Comparison of ENCODE assay signal across 8 mouse cellular contexts in the genomic region with DNA sequence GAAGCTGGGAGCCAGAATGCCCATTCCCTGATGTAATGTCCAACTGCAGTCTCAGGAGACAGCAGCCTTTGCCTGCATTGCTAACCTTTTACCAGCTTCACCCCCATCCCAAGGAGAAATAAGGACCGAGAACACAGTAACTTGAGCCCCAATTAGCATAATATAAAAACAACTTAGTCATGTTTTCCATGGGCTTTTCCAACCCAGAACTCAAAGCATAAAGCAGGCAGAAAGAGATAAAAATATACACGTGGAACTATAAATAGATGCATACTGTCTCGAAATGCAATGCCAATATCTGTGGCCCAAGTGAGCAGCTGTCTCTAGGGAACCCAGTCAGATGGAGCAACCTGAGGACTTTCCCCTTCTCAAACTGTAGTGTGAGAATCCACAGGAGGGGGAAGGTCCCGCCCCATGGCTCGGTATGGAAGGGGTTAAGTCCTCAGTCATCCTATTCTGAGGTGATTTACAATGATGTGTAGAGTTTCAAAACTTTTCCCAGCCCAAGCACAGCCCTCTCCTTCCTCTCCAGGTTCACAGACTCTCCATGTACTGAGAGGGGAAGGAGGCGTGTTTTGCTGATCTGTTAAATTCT. TPM values are rescaled to one million over a fixed set of nuclear protein-coding genes. Genes with fewer than 3 reads are reported as not detected.
DNase-seq lines count a peak whose midpoint lies in the region; ATAC-seq lines count a peak whose summit lies in the region.

Ccdc80 (plus strand) TSS at position 266 of the 595 bp plus-strand sequence.

- H3K27ac ChIP-seq in intestine, embryonic 15.5 days = peak within 1 kb of the TSS; percentile 83
- no peak within 1 kb of the TSS for H3K27ac ChIP-seq in midbrain, embryonic 16.5 days (ENCODE audit: low read length)

- peak within 1 kb of the TSS; percentile 63 for H3K9ac ChIP-seq in intestine, embryonic 15.5 days
- H3K9ac ChIP-seq in midbrain, embryonic 16.5 days (ENCODE audit: low read depth, low read length) = peak within 1 kb of the TSS; percentile 58; the same call in 1 of the 2 replicates

- WGBS in intestine, embryonic 15.5 days = 17% methylated on average over 6 of the region's 6 CpGs
- WGBS in midbrain, embryonic 16.5 days = 38% methylated on average over 6 of the region's 6 CpGs

- no peaks in the 10 kb centered on the region for H3K36me3 ChIP-seq in intestine, embryonic 15.5 days
- H3K36me3 ChIP-seq in midbrain, embryonic 16.5 days (ENCODE audit: control insufficient read depth, insufficient read depth, low read length) = no peaks in the 10 kb centered on the region

- peak within 1 kb of the TSS; percentile 40 for H3K4me3 ChIP-seq in intestine, embryonic 15.5 days (replicated peaks)
- peak within 1 kb of the TSS; percentile 35 for H3K4me3 ChIP-seq in midbrain, embryonic 16.5 days (ENCODE audit: low read depth, low read length)

- H3K4me1 ChIP-seq in intestine, embryonic 15.5 days (replicated peaks) = peaks cover 10% of the 10 kb centered on the region
- H3K4me1 ChIP-seq in midbrain, embryonic 16.5 days (ENCODE audit: control insufficient read depth, insufficient read depth, low read length) = peaks cover 3% of the 10 kb centered on the region; the same call in 1 of the 2 replicates

- peak; percentile 8; the same call in 1 of the 2 replicates for ATAC-seq in granulocyte monocyte progenitor cell, adult 5-6 weeks (replicated peaks; ENCODE audit: poor library complexity, severe bottlenecking)
- ATAC-seq in intestine, embryonic 15.5 days = peak; percentile 68
- no peak for ATAC-seq in midbrain, embryonic 16.5 days

- no peaks in the 10 kb centered on the region for H3K9me3 ChIP-seq in intestine, embryonic 15.5 days
- H3K9me3 ChIP-seq in midbrain, embryonic 16.5 days (replicated peaks; ENCODE audit: control insufficient read depth, low read length, poor library complexity, severe bottlenecking) = no peaks in the 10 kb centered on the region

- peak; percentile 30 for DNase-seq in ovary, postnatal 36 days (ENCODE audit: low spot score)
- no peak for DNase-seq in ovary, postnatal 10 days (ENCODE audit: low spot score)
- DNase-seq in embryo, embryonic 10.5 days (ENCODE audit: low spot score) = peak; percentile 70
- no peak for DNase-seq in spleen, postnatal 10 days (ENCODE audit: low spot score in 2 of 2)
- no peak for DNase-seq in left cerebral cortex, adult 18-20 months (ENCODE audit: low spot score in 2 of 2)

- H3K4me2 ChIP-seq in intestine, embryonic 15.5 days (replicated peaks) = peak within 1 kb of the TSS; percentile 67
- H3K4me2 ChIP-seq in midbrain, embryonic 16.5 days (ENCODE audit: low read length) = peak within 1 kb of the TSS; percentile 63

- H3K27me3 ChIP-seq in intestine, embryonic 15.5 days (replicated peaks) = no peaks in the 10 kb centered on the region
- no peaks in the 10 kb centered on the region for H3K27me3 ChIP-seq in midbrain, embryonic 16.5 days (ENCODE audit: control insufficient read depth, insufficient read depth, low read depth, low read length)

RNA-seq across cellular contexts. Expression of gene Ccdc80, which starts in this region (rescaled TPM):
- total RNA-seq in granulocyte monocyte progenitor cell, adult 5-6 weeks (2014; fragmentation: Nextera tagmentation) = 0.43 TPM in 1 of 2 replicates, not detected in the other
- total RNA-seq in granulocyte monocyte progenitor cell, adult 5-6 weeks (2017) = 0.41 TPM in 1 of 2 replicates, not detected in the other
- polyA plus RNA-seq in intestine, embryonic 15.5 days (2015; fragmentation: Nextera tagmentation; extraction: Ambion mirVana) = 71.8 and 81.4 TPM in 2 replicates
- polyA plus RNA-seq in midbrain, embryonic 16.5 days (2015; fragmentation: Nextera tagmentation; extraction: Ambion mirVana) = 8.2 TPM in 2 replicates
- 1 to 10 TPM; 5.2 to 5.8 TPM for total RNA-seq in left cerebral cortex, adult 18-20 months (2021)

Comparison
In these comparisons a context has a peak if more than half of its experiments do, and no peak if none do; other contexts are left out.
1. RNA of gene Ccdc80 (total RNA-seq): 5.2 to 5.8 TPM in left cerebral cortex, adult 18-20 months; 0.41 to 0.43 TPM in granulocyte monocyte progenitor cell, adult 5-6 weeks; every median in the first group is over 4 times any median in the second.
2. DNase-seq: peak in ovary, postnatal 36 days (single experiment) and embryo, embryonic 10.5 days (single experiment); none in ovary, postnatal 10 days (single experiment), spleen, postnatal 10 days (0 of 2) and left cerebral cortex, adult 18-20 months (0 of 2).
3. Peak in ATAC-seq in granulocyte monocyte progenitor cell, adult 5-6 weeks; RNA of the gene not detected or under 1 TPM.